Mouse (Mus musculus): ENCODE data around the gene Chst10. TPM values are rescaled to one million over a fixed set of nuclear protein-coding genes. Genes with fewer than 3 reads are reported as not detected.

Gene Chst10
- total RNA-seq, 2 experiments from 2014 or later: 0.29 to 0.34 TPM

GRCm38 (mm10) chr1:38817671-38818070 is 80.3 kb downstream of the Chst10 start:
- intact Hi-C loops (cut with DNase I): no loop called here

GRCm38 (mm10) chr1:38817268-38817667 is 80.7 kb downstream of the Chst10 start:
- intact Hi-C loops (cut with DNase I): no loop called here
- no peak for DNase-seq (ENCODE audit: low spot score)

More at GRCm38 (mm10) chr1:38817671-38818070, 80.3 kb downstream of the Chst10 start:
- DNase-seq (ENCODE audit: low spot score): no peak

- no peak for DNase-seq (ENCODE audit: low spot score)
- intact Hi-C loops (cut with DNase I): no loop called here
These were observed 81.7 kb downstream of the Chst10 start for GRCm38 (mm10) chr1:38816306-38816705.

Other genes starting within 250 kb of the Chst10 start
- 1 to 10 TPM; 1.8 to 3.4 TPM for gene Aff3, start 233.2 kb downstream of the Chst10 start, total RNA-seq (2021)
- 1 to 10 TPM; 3.4 to 4.2 TPM for gene Lonrf2, start 61.5 kb downstream of the Chst10 start, total RNA-seq (2021)
- gene Nms, start 41.0 kb upstream of the Chst10 start, total RNA-seq (2021): not detected
- 10 to 100 TPM; 68.6 to 72.8 TPM for gene Pdcl3, start 87.4 kb upstream of the Chst10 start, total RNA-seq (2021)